Mouse (Mus musculus) embryonic fibroblast, embryonic 13.5 days (primary cell): ENCODE measurements around the gene Spred3.

Experiments
- CTCF ChIP-seq: IDR thresholded peaks from 2 replicates; pipeline ENCODE4 v1.5.1; 2011; ENCODE audit warnings: mild to moderate bottlenecking, control low read depth, low read length, moderate library complexity, borderline replicate concordance; ENCODE audit not compliant: insufficient read depth
- POLR2A ChIP-seq: IDR thresholded peaks from 2 replicates; pipeline ENCODE4 v1.6.1; 2011; ENCODE audit warnings: low read depth, mild to moderate bottlenecking, control low read depth, low read length, moderate library complexity

- no peak for TF ChIP-seq CTCF
- TF ChIP-seq POLR2A = no peak
Measured at GRCm38 (mm10) chr7:29126173-29126915, 43.9 kb downstream of the Spred3 start.
